Mouse (Mus musculus): ENCODE measurements around the gene Irf1. TPM values are rescaled to one million over a fixed set of nuclear protein-coding genes. Genes with fewer than 3 reads are reported as not detected.

The Irf1 gene
- polyA plus RNA-seq, 1 experiment from 2014 or later: 52.5 TPM

DNA sequence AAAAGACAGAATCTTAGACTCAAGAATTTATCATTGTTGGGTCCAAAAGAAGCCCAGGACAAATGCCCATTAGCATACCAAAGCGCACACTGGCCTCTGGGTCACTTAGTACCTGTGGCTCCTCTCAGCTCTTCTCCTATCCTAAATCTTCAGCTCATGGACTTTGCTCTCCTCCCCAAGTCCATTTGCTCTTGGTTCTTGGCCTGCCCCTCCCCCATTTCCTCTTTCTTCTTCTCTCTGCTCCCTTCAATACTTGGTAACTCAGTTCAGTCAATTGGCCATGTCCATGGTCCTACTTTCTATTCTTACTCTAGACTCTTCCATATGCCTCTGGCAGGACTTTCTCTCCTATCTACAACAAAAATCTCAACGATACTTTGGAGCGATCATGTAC lies 52.1 kb downstream of the Irf1 start:
- no peak for TF ChIP-seq EP300 (IDR thresholded peaks at IDR 0.05)
- TF ChIP-seq CTCF (IDR thresholded peaks at IDR 0.05): no peak
- DNase-seq (ENCODE audit: low spot score): no peak
- WGBS: 83% methylated on average over 3 of the region's 3 CpGs
- H3K36me3 ChIP-seq (ENCODE audit: insufficient read depth, low read length): no peaks in the 10 kb centered on the region
- no peak overlapping the region for H3K9ac ChIP-seq (replicated peaks; ENCODE audit: low read depth)
- no peak overlapping the region for H3K4me2 ChIP-seq (replicated peaks; ENCODE audit: low read depth, low read length)
- H3K27ac ChIP-seq (ENCODE audit: low read length): no peak overlapping the region
- H3K27me3 ChIP-seq (replicated peaks; ENCODE audit: insufficient read depth, low read length): no peaks in the 10 kb centered on the region
- no peaks in the 10 kb centered on the region for H3K9me3 ChIP-seq (ENCODE audit: low read length)
- no peak overlapping the region for H3K4me3 ChIP-seq (ENCODE audit: low read depth, low read length)
- ATAC-seq: no peak
- H3K4me1 ChIP-seq (ENCODE audit: insufficient read depth, low read depth, low read length): peaks cover 4% of the 10 kb centered on the region; the same call in 1 of the 2 replicates

DNA sequence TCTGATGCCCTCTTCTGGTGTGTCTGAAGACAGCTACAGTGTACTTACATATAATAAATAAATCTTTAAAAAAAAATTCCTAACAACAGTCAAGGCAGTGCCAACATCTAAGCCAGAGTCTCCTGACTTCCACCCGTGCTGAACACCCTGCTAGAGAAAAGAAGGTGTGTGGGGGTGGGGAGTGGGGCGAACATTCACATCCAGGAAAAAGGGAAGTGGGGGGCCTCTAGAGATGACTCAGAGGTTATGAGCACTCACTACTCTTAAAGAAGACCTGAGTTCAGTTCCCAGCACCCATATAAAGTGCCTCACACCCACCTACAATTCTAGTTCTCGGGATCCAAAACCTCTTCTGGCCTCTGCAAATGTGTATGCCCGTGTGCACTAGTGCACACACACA lies 55.6 kb downstream of the Irf1 start:
- DNase-seq (ENCODE audit: low spot score) (no peak), ATAC-seq (no peak)
- TF ChIP-seq CTCF (IDR thresholded peaks at IDR 0.05) (no peak), EP300 (IDR thresholded peaks at IDR 0.05) (no peak)
- Histone ChIP-seq H3K36me3 (ENCODE audit: insufficient read depth, low read length) (no peaks in the 10 kb centered on the region), H3K4me3 (ENCODE audit: low read depth, low read length) (no peak overlapping the region), H3K27me3 (replicated peaks; ENCODE audit: insufficient read depth, low read length) (no peaks in the 10 kb centered on the region), H3K27ac (ENCODE audit: low read length) (no peak overlapping the region), H3K4me1 (ENCODE audit: insufficient read depth, low read depth, low read length) (no peaks in the 10 kb centered on the region), H3K9me3 (ENCODE audit: low read length) (no peaks in the 10 kb centered on the region), H3K4me2 (replicated peaks; ENCODE audit: low read depth, low read length) (no peak overlapping the region), H3K9ac (replicated peaks; ENCODE audit: low read depth) (no peak overlapping the region)
- 68% methylated on average over 4 of the region's 4 CpGs for WGBS

Small RNA genes within 50 kb of the gene (microRNA-seq; reads per million reads assigned to microRNA genes)
- gene Mir7671: not detected

Other genes starting within 250 kb of the Irf1 start
- gene Kif3a, start 202.6 kb upstream of the Irf1 start, polyA plus RNA-seq (2015; fragmentation: Nextera tagmentation; extraction: Ambion mirVana): 39.4 and 39.9 TPM in 2 replicates
- gene Il4, start 151.3 kb upstream of the Irf1 start, polyA plus RNA-seq (2015; fragmentation: Nextera tagmentation; extraction: Ambion mirVana): 0.64 and 0.79 TPM in 2 replicates
- not detected in 2 replicates for gene Il13, start 135.3 kb upstream of the Irf1 start, polyA plus RNA-seq (2015; fragmentation: Nextera tagmentation; extraction: Ambion mirVana)
- gene Rad50, start 62.7 kb upstream of the Irf1 start, polyA plus RNA-seq (2015; fragmentation: Nextera tagmentation; extraction: Ambion mirVana): 18.1 and 19.4 TPM in 2 replicates
- gene Il5, start 49.2 kb upstream of the Irf1 start, polyA plus RNA-seq (2015; fragmentation: Nextera tagmentation; extraction: Ambion mirVana): not detected in 2 replicates
- 0.46 and 0.61 TPM in 2 replicates for gene Gm17334, start 3.2 kb downstream of the Irf1 start, polyA plus RNA-seq (2015; fragmentation: Nextera tagmentation; extraction: Ambion mirVana)
- 3.4 and 5.4 TPM in 2 replicates for gene Gm12216, start 89.2 kb downstream of the Irf1 start, polyA plus RNA-seq (2015; fragmentation: Nextera tagmentation; extraction: Ambion mirVana)
- 7.3 and 9.5 TPM in 2 replicates for gene Slc22a5, start 121.6 kb downstream of the Irf1 start, polyA plus RNA-seq (2015; fragmentation: Nextera tagmentation; extraction: Ambion mirVana)
- 2.6 TPM in 2 replicates for gene Slc22a21, start 210.3 kb downstream of the Irf1 start, polyA plus RNA-seq (2015; fragmentation: Nextera tagmentation; extraction: Ambion mirVana)